Mouse (Mus musculus): ENCODE results near the gene Ccdc171.
"Not testable (repeated sequence)": the region's sequence is repeated elsewhere in the genome, so short reads cannot be mapped to it uniquely, and the experiment has no call there.

Gene Ccdc171

DNA sequence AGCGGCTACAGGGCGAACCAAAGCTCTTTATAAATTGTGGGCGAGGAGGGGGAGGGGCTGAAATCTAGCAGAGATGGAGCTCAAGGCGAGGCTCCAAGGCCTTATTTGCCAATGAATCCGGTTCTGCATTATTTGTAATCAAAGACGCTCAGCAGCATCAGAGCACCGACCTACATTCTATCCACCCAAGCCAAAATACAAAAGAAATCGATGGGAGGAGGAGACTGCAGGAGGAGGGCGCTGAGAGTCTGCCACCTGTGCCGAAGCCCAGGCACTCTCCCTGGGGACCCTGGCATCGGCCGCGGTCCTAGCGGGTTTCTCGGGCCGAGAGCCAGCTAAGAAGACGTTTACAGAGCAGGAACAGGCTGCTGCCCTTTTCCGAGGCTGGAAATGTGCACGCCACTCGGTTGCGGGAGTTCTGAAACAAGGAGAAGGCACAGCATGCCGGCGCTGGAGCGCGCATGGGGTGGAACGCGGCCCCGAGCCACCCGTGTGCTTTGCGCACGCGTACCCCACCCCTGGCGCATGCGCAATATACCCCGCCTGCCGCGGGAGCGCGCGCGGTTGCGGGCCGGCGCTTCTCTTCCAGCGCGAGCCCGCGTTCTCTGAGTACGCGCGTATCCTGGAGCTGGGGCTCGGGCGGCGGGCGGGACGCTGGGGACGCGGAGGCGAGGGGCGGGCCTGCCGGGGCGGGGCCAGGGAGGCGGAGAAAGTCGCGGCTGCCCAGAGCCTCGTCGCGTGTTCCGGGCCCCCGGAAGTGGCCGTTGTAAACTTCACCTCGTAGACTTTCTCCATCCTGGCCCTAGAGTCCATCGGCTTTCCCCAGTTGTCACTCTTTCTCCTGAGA is at the start of gene Ccdc171:
Gene Ccdc171 (plus strand): TSS at position 703 of the 847 bp plus-strand sequence.
- no peak for DNase-seq (ENCODE audit: extremely low read depth, low read depth, low spot score)

DNA sequence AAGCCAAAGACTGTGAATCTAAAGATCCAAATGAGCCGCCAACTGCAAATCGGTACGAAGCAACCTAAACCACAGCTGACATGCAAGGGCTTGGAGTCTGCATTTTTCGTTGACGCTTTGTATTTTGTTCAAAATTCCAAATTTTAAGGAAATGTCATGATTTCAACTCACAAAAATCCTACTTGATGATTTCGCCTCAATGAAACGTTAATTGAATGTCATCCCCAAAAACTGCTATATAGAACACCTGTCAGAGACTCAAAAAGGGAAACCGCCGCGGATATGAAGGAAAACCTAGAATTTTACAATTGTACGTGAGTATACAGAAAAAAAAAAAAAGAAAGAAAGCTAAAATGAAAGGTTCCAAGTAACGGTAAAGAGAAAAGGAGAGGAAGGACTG is 40.1 kb upstream of the Ccdc171 start:
- DNase-seq (ENCODE audit: extremely low read depth, low read depth, low spot score), result no peak

DNA sequence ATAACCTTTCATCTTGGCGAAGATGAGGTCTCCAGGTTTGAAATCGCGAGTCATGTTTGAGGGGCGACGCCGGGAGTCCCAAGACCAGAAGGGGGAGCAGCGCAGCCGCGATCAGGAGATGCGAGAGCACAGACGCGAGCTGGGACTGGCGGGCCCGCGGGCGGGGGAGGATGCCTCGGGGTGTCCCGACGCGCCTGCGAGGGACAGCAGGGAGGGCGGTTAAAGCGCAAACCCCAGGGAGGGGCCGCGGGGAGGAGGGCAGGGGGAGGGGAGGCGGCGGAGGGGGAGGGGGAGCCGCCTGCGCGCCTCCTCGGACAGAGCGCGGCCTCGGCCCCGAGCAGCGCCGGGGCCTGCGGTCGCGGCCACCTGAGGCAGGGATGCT is 39.6 kb upstream of the Ccdc171 start:
- no peak for DNase-seq (ENCODE audit: extremely low read depth, low read depth, low spot score)

DNA sequence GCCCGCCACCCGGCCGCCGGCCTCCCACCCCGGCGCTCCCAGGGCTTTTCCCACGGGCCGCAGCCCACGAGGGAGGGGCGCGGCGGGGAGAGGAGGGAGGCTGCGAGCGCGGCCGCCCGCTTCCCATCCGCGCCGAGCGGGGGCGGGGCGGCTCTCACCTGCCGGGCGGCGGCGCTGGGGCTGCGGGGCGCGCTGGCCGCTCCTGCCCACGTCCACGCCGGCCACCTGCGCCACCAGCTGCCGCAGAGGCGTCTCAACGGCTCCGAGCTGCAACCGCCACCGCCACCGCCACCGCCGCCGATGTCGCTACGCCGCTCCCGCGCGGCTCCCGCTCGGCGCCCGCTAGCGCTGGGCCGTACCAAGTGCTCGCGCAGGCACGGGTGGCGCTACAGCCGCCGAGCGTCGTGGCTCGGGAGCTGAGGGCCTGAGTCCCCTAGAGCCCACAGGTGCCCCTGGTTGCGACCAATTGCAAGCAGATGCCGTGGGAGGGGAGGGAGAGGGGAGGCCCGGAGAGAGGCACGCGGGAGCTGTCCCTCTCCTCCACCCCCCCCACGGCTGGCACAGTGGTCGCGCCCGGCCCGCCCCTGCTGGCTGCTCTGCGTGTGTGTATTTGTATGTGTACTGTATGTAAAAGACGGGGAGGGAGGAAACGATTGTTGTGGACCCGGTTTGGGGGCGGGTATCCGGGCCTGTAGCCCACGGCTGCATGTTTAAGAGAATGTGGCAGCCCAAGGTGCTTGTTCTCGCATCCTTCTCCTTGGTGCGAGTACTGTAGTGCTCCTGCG is 39.0 kb upstream of the Ccdc171 start, which contains the start of gene Psip1:
Gene Psip1 (minus strand): TSS at position 343 of the 785 bp plus-strand sequence.
- DNase-seq (ENCODE audit: extremely low read depth, low read depth, low spot score), result no peak

DNA sequence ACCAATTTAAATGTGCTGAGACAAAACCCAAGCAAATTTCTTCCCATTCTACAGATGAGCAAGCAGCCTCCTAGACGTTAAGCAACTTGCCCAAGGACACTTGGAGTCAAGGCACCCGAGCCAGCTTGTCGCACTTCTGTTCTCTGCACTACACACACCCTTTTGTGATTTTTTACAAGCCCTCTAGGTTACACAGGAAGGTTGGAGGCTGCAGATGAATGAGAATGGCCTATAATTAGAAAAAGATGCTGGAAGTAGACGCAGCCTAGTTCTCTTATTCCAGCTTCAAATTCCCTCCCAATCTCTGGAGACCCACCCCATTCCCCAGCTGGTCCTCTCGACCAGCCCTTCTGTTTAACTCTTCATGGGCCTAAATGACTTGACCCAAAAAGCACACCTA is 36.2 kb upstream of the Ccdc171 start:
- no peak for DNase-seq (ENCODE audit: extremely low read depth, low read depth, low spot score)

DNA sequence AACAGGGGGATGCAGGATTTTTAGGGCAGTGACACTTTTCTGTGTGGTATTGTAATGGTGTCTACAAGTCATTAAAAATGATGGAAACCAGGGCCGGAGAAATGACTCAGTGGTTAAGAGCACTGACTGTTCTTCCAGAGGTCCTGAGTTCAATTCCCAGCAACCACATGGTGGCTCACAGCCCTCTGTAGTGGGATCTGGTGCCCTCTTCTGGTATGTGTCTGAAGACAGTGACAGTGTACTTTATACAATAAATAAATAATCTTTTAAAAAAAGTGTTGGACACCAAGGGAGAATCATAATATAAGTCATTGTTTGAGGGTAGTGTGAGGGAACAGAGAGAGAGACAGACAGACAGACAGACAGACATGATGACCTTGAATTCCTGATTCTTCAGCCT is 32.2 kb upstream of the Ccdc171 start:
- DNase-seq (ENCODE audit: extremely low read depth, low read depth, low spot score), result no peak

DNA sequence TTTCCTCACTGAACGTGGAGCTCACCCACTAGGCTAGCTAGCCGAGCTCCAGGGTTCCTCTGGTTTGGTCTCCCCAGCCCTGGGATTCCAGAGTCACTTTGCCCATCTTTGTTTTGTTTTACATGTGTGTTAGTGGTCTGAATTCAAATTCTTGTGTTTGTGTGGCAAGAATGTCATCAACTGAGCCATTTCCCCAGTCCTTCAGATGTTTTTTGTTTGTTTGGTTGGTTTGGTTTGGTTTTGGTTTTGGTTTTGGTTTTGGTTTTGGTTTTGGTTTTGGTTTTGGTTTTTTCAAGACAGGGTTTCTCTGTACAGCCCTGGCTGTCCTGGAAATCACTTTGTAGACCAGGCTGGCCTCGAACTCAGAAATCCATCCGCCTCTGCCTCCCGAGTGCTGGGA is 28.3 kb upstream of the Ccdc171 start:
- DNase-seq (ENCODE audit: extremely low read depth, low read depth, low spot score), result not testable (repeated sequence)

DNA sequence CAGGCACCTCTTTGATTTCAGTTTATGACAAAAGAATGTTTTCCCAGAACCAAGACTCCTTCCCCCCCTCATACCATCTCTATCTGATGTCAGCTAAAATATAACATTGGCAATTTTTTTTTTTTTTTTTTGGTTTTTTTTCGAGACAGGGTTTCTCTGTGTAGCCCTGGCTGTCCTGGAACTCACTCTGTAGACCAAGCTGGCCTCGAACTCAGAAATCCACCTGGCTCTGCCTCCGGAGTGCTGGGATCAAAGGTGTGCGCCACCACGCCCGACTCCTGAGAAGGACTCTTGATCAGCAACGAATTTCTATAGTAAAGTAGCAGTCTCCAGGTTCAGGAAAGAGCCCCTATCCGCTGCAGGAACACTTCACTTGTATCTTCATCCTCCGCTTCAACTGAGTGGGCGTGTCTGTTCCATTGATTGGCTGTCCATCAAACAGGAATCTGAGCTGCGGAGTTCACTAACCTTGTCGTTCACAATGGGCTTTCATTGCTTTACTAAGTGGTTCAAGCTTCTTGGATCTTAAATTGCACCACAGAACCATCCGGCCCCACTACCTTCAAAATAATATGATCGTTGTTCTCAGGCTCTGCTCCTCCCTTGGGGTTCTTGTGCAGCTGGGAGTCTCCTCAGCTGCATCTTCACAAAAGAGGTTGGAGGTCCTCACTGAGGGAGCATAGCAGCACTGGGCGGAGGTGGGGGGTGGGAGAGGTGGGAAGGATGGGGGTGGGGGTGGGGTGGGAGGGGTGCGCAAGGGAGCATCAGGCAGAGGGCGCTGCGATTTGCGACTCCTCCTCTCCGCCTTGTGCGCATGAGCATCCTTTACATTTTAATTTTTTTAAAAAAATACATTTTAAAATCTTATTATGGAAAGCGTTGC is 24.9 kb upstream of the Ccdc171 start:
- no peak for DNase-seq (ENCODE audit: extremely low read depth, low read depth, low spot score)

DNA sequence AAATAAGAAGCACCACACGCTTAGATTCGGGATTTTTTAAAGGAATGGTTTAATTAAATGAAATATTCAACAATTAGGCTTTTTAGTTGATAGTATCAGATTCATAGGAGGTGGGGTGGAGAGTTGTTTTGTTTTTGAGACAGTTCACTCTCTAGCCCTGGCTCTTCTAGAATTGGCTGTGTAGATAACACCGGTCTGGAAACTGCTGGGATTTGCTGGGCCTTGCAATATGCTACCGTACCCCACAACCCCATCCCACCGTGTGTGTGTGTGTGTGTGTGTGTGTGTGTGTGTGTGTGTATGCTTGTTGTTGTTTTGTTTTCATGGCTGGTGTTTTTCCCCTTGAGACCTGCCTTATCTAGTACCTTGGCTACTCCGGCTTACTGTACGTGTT is 24.3 kb upstream of the Ccdc171 start:
- no peak for DNase-seq (ENCODE audit: extremely low read depth, low read depth, low spot score)

DNA sequence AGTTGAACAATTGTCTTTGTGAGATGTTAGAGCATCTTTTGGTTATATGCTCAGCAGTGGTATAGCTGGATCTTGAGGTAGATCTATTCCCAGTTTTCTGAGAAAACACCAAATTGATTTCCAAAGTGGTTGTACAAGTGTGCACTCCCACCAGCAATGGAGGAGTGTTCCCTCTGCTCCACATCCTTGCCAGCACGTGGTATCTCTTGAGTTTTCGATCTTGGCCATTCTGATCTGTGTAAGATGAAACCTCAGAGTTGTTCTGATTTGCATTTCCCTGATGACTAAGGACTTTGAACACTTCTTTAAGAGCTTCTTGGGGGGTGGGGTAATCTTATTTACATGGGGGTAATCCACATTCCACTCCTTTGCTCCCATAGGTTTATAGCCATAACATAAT is 15.7 kb upstream of the Ccdc171 start:
- DNase-seq (ENCODE audit: extremely low read depth, low read depth, low spot score), result no peak

DNA sequence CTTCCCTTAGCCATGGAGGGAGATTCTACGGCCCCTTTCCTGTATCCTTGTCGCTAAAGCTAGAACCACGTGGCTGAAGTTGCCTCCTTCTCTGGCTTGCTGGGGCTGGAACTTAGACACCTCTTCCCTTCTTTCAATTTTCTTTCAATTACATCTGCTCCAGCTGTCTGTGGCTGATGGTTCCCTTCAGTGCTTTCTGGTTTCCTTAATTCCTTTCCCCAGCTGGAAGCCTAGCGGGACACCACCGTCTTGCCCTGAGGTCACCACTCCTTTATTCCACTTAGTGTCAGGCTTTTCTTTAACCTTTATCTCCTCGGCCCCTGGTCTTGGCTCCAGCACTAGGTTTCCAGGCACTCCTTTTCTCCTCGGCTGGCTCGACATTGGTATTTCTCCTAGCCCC is 14.3 kb upstream of the Ccdc171 start:
- DNase-seq (ENCODE audit: extremely low read depth, low read depth, low spot score), result no peak

DNA sequence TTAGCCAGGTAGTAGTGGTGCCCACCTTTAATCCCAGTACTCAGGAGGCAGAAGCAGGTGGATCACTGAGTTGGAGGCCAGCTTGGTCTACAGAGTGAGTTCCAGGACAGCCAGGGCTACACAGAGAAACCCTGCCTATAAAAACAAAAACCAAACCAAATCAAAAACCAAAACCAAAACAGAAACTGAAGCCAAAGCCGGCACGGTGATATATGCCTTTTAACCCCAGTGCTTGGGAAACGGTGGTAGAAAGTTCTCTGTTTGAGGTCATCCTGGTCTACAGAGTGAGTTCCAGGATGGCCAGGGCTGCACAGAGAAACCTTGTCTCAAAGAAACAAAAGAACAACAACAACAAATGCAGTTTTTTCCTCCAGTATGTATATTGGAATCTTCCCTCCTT is 13.1 kb upstream of the Ccdc171 start:
- no peak for DNase-seq (ENCODE audit: extremely low read depth, low read depth, low spot score)

DNA sequence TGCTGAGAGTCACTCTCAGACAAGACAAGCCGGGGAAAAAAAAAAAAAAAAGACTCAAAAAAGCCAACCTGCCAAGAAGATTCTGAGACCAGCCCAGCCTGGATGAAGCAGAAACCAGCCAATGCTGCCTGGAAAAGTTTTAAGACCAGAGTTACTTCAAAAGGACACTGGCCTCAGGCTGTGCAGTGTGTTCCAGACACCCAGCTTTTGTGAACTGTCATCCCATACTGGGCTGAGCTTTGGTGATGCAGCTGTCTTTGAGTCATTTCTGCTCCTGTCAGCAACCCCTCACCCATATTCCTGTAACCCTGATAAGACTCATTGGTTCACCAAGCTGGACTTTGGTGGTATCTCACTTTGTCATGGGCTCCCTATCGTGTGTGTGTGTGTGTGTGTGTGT is 12.7 kb upstream of the Ccdc171 start:
- DNase-seq (ENCODE audit: extremely low read depth, low read depth, low spot score), result no peak

DNA sequence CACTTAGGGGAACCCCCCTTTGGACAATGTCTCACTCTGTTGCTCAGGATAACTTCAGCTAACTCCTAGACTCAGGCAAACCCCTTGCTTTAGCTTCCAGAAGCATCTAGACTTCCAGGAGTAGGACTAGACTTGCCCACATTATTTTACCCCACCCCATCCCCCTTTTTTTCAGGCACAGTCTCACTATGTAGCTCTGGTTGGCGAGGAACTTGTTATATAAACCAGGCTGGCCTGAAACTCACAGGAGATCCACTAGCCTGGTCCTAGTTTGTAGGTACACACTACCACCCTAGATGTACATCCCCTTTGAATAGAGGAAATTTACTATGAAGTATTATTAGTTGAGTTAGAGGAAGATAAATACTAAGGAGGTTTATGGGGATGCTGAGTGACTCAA is 11.2 kb upstream of the Ccdc171 start:
- DNase-seq (ENCODE audit: extremely low read depth, low read depth, low spot score), result no peak

DNA sequence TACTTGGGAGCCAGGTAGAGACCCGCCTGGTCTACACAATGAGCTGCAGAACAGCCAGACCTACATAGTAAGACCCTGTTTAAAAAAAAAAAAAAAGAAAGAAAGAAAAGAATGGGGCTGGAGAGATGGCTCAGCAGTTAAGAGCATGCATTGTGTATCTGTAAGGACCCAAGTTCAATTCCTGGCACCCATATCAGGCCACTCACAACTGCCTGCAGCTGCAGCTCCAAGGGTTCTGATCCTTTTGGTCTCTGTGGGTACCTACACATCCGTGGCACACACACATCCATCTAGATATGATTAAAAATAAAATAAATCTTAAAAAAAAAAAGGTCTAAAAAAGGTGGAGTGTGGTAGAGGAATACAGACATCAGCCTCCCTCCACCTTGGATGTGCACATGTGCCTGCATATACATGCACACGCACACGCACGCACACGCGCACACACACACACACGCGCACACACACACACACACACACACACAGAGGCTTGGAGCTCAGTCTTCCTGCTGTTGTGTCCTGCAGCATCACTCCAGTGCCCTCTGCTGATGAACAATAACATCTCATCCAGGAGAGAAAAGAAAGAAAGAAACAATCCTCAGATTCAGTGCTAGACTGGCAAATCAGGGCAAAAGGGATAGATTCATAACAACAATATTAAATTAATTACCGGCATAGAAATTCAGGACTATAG is 10.2 kb upstream of the Ccdc171 start:
- no peak for DNase-seq (ENCODE audit: extremely low read depth, low read depth, low spot score)

DNA sequence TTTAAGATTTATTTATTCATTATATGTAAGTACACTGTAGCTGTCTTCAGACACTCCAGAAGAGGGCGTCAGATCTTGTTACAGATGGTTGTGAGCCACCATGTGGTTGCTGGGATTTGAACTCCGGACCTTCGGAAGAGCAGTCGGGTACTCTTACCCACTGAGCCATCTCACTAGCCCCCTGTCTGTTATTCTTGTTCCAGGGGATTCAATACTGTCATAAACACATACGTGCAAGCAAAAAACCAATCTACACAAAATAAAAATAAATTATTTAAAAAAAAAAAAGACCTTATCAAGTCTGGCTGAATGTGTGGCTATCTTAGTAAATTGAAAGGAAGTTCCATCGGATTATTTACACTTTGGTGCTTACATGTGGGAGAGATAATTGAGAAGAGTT is 9.2 kb upstream of the Ccdc171 start:
- DNase-seq (ENCODE audit: extremely low read depth, low read depth, low spot score), result not testable (repeated sequence)

DNA sequence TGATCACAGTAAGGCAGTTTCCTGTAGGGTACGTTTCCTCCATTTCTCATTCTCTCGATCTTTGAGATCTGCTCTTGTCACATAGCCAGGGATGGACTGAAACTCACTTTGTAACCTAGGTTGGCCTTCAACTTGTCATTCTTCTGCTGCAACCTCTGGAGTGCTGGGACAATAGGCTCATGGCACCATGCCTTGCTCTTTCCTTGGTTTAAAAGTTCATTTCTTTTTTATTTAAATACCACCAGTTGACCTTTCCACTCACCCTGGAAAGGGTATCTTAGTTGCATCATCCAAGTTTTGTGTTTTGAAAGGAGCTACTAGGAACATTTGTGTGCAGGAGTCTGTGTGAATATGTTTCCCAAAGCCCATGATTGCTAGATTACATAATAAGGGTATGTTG is 6.2 kb upstream of the Ccdc171 start:
- no peak for DNase-seq (ENCODE audit: extremely low read depth, low read depth, low spot score)

DNA sequence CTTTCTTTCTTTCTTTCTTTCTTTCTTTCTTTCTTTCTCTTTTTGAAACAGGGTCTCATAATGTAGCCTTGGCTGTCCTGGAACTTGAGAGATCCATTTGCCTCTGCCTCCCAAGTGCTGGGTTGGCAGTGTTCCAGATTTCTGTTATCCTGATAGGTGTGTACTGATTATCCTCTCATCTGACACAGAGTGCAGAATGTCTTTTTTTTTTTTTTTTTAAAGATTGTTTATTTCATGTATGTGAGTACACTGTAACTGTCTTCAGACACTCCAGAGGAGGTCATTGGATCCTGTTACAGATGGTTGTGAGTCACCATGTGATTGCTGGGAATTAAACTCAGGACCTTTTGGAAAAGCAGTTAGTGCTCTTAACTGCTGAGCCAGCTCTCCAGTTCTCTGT is 5.5 kb upstream of the Ccdc171 start:
- DNase-seq (ENCODE audit: extremely low read depth, low read depth, low spot score), result no peak

DNA sequence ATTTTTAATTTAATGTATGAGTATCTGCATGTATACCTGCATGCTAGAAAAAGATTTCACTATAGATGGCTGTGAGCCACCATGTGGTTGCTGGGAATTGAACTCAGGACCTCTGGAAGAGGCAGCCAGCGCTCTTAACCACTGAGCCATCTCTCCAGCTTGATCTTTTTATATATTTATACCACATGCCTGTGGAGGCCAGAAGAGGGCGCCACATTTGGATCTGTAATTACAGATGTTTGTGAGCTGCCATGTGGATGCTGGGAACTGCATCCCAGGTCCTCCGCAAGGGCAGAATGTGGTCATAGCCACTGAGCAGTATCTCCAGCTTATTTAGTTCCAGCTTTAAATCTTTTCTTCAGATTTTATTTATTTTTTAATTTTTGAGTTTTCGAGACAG is 5.0 kb upstream of the Ccdc171 start:
- DNase-seq (ENCODE audit: extremely low read depth, low read depth, low spot score), result no peak

DNA sequence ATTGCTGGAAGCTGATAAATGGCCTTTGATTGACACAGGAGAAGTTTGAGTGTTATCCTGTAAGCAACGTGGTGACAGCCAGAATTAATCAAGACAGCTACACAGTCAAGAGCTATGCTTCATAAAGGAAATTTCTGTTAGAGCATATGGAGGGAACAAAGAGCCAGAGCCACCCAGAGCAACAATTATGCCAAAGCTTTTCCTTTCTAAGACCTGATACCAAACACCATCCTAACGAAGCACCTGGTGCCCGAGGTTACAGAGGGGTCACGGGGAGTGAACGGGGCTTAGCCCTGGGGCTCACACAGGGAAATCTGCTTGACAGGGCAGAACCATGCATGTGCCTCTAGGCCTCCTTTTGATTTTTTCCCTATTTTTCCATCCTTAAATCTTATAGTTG is 3.3 kb upstream of the Ccdc171 start:
- DNase-seq (ENCODE audit: extremely low read depth, low read depth, low spot score), result no peak

DNA sequence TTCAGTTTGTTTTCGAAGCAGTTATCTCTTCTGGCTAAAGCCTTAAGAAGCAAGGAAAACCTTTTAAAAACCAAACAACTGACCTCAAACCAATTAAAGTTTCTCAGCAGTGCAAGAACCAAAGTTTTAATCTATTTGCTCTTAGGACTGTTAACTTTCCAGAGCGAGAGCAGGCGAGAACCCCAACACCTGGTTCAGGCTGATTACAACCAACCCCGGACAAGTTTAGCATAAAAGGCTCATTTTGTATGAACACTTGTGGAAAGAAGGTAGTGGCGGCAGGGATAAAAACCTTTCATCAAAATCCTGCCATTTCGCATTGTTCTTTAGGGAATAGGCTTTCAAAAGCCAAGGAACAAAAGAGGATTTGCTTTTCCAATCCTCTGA is 896 bp upstream of the Ccdc171 start:
- DNase-seq (ENCODE audit: extremely low read depth, low read depth, low spot score), result no peak
